Mouse (Mus musculus) layer of hippocampus, postnatal 10 days (tissue): Measurements from ENCODE around the gene Ccdc51. TPM values are rescaled to one million over a fixed set of nuclear protein-coding genes. Genes with fewer than 3 reads are reported as not detected.

Source experiments
- DNase-seq, 2 experiments: peaks; one replicate each; pipeline ENCODE4 v3.0.0; 2021; ENCODE audit warnings: low spot score in 2 of 2
- long read RNA-seq: library from polyadenylated mRNA; stranded (forward); transcript quantifications from one replicate; pipeline ENCODE4 v2.0.0, GENCODE M21; 2023
- total RNA-seq, 2 experiments: library from RNA; stranded (reverse); gene quantifications; 2 replicates each; pipeline ENCODE4 v1.2.3; 2021

The Ccdc51 gene
- 1 to 10 TPM; 6.1 to 7.3 TPM for total RNA-seq
- long read RNA-seq, partial matches to known transcripts, result 0 of 2 reads
- long read RNA-seq, other reads (novel, unspliced or antisense), result 0 of 2 reads

GRCm38 (mm10) chr9:109082124-109082800 is at the start of gene Ccdc51, which contains the start of gene Tma7:
Gene Ccdc51, plus strand, starts transcription at chr9:109082493.
Gene Tma7, minus strand, starts transcription at chr9:109082587.
- peak; percentile 74 to 85 for DNase-seq

- peak; percentile 43 to 63 for DNase-seq
Measured at GRCm38 (mm10) chr9:109038086-109038895, 44.0 kb upstream of the Ccdc51 start, which contains the start of gene Shisa5. Gene Shisa5, plus strand, starts transcription at chr9:109038565.

GRCm38 (mm10) chr9:109038901-109039364 is 43.4 kb upstream of the Ccdc51 start:
- DNase-seq, result peak; percentile 33 to 39

DNA sequence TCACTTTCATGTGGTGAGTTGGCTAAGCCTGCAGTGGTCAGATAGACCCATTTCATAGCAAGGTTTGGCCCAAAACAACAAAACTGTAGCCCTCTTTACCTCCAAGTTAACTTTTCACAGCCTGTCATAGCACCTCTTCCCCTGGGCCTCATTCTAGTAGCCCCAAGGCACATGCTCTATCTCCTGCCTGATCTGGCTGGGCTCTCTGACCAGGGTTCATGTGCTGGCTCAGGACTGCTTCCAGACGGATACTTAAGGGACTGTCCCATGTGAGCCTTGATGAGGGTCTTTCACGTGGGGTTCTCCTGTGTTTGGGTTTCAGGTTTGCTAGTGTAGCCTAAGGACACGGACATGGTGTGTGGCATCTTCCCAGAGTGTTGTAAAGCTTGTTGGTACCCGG is 42.6 kb upstream of the Ccdc51 start:
- no peak for DNase-seq

DNA sequence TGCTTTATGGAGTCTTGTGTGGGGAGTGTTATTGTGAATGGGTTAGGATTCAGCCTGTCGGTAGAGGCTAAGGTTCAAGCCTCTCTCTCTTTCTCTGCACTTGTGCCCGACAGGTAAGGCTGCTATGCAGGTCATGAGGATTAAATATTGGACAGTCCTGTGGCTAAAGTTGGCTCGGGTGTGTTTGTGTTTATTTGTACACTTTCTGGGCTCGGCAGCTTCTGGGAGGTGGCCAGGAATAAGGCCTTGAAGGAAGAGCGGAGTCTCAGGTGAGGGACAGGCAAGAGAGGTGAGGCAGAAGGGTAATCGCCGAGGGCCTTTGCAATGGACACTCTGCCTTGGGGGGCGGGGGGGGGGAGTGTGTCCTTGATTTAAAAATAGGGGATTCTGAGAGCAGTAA is 42.1 kb upstream of the Ccdc51 start:
- DNase-seq, result no peak

DNA sequence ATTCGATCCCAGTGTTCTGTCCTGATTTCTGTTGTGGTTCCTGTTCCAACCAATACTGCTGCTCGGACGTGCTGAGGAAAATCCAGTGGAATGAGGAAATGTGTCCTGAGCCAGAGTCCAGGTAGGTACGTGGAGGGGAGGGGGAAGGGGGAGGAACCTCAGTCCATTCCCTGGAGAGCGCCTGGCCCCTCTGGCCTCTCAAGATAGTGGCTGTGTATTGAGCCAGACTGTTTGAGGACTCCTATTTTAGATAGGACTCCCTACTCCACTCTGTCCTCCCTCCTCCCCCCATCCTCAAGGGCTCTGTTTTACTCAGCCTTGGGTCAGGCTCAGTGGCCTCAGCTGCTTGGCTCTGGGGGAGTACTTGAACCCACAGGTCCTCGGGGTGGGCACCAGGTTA is 41.4 kb upstream of the Ccdc51 start:
- DNase-seq, result no peak

- peak in 1 of 2 experiments; percentile 12 for DNase-seq
Measured at GRCm38 (mm10) chr9:109041351-109041750, 40.9 kb upstream of the Ccdc51 start.

DNA sequence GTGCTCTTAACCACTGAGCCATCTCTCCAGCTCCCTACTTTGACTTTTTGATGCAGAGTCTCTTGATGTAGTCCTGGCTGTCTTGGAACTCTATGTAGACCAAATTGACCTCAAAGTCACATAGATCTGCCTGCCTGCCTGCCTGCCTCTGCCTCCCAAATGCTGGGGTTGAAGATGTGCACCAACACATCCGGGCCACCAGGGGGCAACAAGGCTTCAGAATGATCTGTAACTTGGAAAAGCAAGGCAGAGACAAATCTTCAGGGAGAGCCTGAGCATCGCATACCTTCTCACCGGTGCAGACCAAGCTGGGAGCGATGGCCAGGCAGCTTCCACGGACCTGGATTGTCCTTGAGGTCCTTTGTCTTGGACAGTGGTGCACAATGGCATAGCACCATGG is 36.0 kb upstream of the Ccdc51 start:
- peak in 1 of 2 experiments; percentile 57 for DNase-seq

GRCm38 (mm10) chr9:109049316-109049715 is 33.0 kb upstream of the Ccdc51 start:
- no peak for DNase-seq

DNA sequence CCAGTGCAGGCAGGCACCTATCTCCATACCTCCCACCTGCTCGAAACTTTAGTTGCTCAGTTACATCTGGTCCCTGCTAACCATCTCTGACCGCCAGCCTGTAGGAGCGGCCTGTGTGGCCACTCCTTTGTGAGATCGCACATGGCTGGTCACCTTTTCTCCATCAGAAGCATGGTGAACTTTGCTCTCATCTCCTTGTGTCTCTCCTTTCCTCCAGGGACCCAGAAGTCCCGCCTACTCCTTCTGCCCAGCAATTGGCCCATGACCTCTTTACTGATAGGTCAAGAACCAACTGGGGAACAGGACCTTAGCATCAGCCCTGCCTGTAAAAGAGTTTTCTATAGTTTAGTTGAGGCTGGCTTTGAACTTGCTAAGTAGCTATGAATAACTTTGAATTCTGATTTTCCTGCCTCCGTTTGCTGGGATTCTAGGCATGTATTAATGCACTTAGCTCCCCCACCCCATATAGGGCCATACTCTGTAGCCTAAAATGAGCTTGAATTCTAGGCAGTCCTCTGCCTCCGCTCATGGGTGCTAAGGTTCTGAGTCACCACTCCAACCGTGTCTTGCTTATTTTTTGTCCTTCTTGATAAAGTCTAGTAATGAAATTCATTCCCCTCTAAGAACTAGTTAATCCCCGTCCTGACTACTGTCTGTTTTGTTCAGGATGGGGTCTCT is 32.2 kb upstream of the Ccdc51 start:
- DNase-seq, result no peak

- DNase-seq, result no peak
Measured at GRCm38 (mm10) chr9:109050674-109050997, 31.7 kb upstream of the Ccdc51 start.

DNA sequence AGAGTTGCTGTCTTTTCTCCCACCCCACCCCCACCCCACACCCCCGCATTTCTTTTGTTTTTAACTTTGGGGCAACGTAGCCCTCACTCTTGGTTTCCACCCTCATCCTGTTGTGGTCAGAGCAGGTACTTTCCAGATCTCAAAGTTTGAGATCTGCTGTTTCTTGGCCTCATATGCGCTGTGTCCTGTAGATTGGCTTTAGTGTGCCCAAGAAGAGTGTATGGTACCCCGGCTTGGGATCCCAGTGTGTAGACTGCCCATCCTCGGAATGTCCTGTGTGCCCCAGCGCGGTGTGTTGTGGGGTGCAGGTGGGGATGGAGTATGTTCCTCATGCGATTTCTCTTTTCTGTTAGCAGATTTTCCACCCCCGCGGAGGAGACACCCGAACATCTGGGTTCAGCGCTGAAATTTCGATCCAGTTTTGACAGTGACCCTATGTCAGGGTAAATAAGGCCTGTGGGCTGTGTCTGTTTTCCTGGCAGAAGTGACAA is 31.2 kb upstream of the Ccdc51 start:
- no peak for DNase-seq

DNA sequence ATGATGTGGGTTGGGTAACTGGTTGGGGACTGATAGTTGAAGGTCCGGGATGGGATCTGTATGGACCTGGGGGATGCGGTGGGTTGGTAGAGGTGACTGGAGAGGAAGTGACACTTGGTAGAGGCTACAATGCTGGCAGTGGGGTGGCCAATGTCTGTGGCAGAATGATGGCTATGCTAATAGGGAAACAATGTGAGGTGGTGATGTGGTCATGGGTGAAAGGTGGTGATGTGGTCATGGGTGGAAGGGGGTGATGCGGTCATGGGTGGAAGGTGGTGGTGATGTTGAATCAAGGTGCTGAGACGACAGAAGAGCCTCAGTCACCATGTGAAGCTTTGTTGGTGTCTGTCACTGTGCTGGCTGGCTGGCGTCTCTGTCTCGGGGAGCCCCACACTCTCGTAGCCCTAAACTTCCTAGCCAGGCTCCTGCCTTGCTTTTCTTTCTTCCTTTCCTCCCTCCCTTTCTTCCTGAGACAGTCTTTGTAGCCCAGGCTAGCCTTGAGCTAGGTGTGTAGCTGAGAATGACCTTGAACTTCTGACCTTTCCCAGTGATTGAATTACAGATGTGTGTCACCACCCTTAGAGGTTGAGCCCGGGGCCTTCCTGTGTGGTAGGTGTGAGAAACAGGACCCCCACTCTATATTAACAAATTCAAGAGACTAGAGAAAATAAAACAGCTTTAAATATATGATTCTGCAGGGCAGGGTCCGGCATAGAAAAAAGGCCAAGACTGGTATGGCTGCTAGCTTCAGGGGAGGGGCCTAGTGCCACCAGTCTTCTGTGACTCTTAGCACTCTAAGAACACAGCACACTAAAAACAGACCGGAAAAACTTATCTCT is 30.4 kb upstream of the Ccdc51 start:
- DNase-seq, result no peak

GRCm38 (mm10) chr9:109052490-109053260 is 29.6 kb upstream of the Ccdc51 start:
- no peak for DNase-seq

GRCm38 (mm10) chr9:109053366-109053765 is 28.9 kb upstream of the Ccdc51 start:
- DNase-seq, result no peak

DNA sequence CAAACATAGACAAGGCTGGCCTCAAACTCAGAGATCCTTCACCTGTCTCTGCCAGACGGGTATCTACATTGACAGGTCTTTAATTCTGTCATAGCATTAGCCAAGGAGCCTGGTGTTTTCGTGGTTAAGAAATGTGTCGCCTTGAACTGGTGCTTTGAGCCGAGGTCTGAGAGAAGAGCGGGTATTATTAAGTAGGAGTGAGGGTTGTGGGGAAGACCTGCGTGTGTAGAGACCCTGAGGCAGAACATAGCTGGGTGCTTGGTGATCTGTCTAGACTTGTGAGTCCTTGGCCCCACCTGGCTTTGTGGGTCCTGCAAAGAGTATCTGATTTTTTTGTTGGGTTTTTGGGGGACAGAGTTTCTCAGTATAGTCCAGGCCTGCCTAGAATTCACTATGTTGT is 28.4 kb upstream of the Ccdc51 start:
- no peak for DNase-seq

DNA sequence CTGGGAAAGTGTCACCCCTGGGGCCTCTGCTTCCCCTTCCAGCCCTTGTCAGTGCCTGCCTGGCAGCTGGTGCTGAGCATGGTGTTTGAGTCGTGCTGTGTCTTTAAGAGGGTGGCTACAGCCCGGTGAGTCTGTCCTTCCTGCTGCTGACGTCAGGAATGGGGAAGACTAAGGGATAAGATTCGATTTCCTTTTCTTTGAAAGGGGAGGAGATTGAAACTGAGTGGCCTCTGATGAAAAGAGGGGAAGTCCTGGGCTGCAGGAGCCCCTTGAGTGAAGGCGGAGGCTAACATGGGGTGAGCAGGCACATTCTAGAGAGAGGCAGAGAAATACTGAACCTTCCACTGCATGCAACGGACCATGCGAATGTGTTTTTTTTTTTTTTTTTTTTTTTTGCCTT is 27.6 kb upstream of the Ccdc51 start:
- DNase-seq, result peak; percentile 48 to 64

- DNase-seq, result no peak
Measured at GRCm38 (mm10) chr9:109055271-109056030, 26.8 kb upstream of the Ccdc51 start.

DNA sequence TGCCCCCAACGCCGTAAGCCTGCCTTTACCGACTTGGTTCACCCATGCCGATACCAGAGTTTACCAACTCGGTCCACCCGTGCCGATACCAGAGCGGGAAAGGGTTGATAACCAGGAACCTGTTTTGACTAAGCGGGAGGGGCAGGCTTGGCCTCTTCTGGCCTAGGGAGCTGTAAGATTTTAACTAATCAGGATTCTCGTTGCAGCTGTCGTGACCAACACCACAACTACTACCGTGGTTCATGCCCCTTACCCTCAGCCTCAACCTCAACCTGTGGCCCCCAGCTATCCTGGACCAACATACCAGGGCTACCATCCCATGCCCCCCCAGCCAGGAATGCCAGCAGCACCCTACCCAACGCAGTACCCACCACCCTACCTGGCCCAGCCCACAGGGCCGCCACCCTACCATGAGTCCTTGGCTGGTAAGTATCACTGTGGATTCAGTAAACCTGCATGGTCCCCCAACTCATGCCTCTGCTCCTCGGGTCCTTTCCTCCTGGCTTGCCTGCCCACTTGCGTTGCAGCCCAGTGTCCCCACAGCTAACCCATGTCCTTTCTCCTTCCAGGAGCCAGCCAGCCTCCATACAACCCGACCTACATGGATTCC is 26.1 kb upstream of the Ccdc51 start:
- DNase-seq, result no peak
